Mouse (Mus musculus) testis, adult 2 months (tissue): ENCODE data around the gene Mettl2.

Source experiments
- CTCF ChIP-seq: fragments of 200-500 bp; IDR thresholded peaks from 2 replicates; pipeline ENCODE4 v1.5.1; 2012; ENCODE audit warnings: low read depth, mild to moderate bottlenecking, inconsistent platforms, low read length, moderate library complexity; ENCODE audit not compliant: control insufficient read depth, insufficient read depth, insufficient replicate concordance
- POLR2A ChIP-seq: fragments of 200-500 bp; IDR thresholded peaks from 2 replicates; pipeline ENCODE4 v1.6.1; 2012; ENCODE audit warnings: low read depth, mild to moderate bottlenecking, inconsistent platforms, low read length, moderate library complexity; ENCODE audit not compliant: control insufficient read depth

GRCm38 (mm10) chr11:105152357-105152899 is 26.2 kb downstream of the Mettl2 start:
- TF ChIP-seq CTCF (no peak), POLR2A (no peak)
